Mouse (Mus musculus) left cerebral cortex, adult 11 months (tissue): ENCODE results near the gene Arid5a.
A peak's percentile ranks its signal among the peaks of the same experiment; 100 is the strongest.

Source experiments
- DNase-seq: peaks from one replicate; pipeline ENCODE4 v3.0.0; 2022; ENCODE audit warnings: low spot score

Gene Arid5a

GRCm38 (mm10) chr1:36307495-36308280, at the start of gene Arid5a:
TSS of gene Arid5a (plus strand) at chr1:36307733.
- DNase-seq = peak; percentile 82

GRCm38 (mm10) chr1:36258631-36259030, 48.9 kb upstream of the Arid5a start:
- DNase-seq = no peak

GRCm38 (mm10) chr1:36259281-36259680, 48.3 kb upstream of the Arid5a start:
- DNase-seq = no peak

- DNase-seq = no peak
Observed at GRCm38 (mm10) chr1:36260418-36260817, 47.1 kb upstream of the Arid5a start.

- DNase-seq = no peak
Observed at GRCm38 (mm10) chr1:36261708-36262504, 45.6 kb upstream of the Arid5a start.

GRCm38 (mm10) chr1:36263833-36264488, 43.6 kb upstream of the Arid5a start:
- no peak for DNase-seq

- no peak for DNase-seq
Observed at GRCm38 (mm10) chr1:36266293-36266692, 41.2 kb upstream of the Arid5a start.

- DNase-seq = no peak
Observed at GRCm38 (mm10) chr1:36267595-36267994, 39.9 kb upstream of the Arid5a start.

GRCm38 (mm10) chr1:36269121-36269795, 38.3 kb upstream of the Arid5a start:
- DNase-seq = no peak

- no peak for DNase-seq
Observed at GRCm38 (mm10) chr1:36270666-36271065, 36.9 kb upstream of the Arid5a start.

GRCm38 (mm10) chr1:36271516-36272230, 35.9 kb upstream of the Arid5a start:
- no peak for DNase-seq

GRCm38 (mm10) chr1:36272546-36272945, 35.0 kb upstream of the Arid5a start:
- no peak for DNase-seq

- no peak for DNase-seq
Observed at GRCm38 (mm10) chr1:36273288-36273687, 34.2 kb upstream of the Arid5a start.

- DNase-seq = no peak
Observed at GRCm38 (mm10) chr1:36274455-36274854, 33.1 kb upstream of the Arid5a start, which contains the start of gene Neurl3. TSS of gene Neurl3 (minus strand) at chr1:36274679.

- DNase-seq = no peak
Observed at GRCm38 (mm10) chr1:36275635-36276389, 31.7 kb upstream of the Arid5a start.

- DNase-seq = peak; percentile 44
Observed at GRCm38 (mm10) chr1:36277267-36278060, 30.1 kb upstream of the Arid5a start.

GRCm38 (mm10) chr1:36279202-36279601, 28.3 kb upstream of the Arid5a start:
- no peak for DNase-seq

GRCm38 (mm10) chr1:36280938-36281337, 26.6 kb upstream of the Arid5a start:
- DNase-seq = no peak

GRCm38 (mm10) chr1:36281849-36282248, 25.7 kb upstream of the Arid5a start:
- DNase-seq = no peak

GRCm38 (mm10) chr1:36293470-36293869, 14.1 kb upstream of the Arid5a start:
- DNase-seq = no peak
